Mouse (Mus musculus) neural tube, embryonic 15.5 days (tissue): ENCODE data around the gene Cilp2. TPM values are rescaled to one million over a fixed set of nuclear protein-coding genes. Genes with fewer than 3 reads are reported as not detected.

ENCODE experiments used
- ATAC-seq: fragments of 200-750 bp; cut with Nextera tagmentation; 2 replicates; pipeline ENCODE4 v1.8.0; 2017; ENCODE audit warnings: mild to moderate bottlenecking, moderate TSS enrichment, moderate library complexity; ENCODE audit not compliant: low FRiP score
- H3K27ac ChIP-seq: fragments of 300-500 bp; sonication (generic); replicated peaks from 2 replicates; pipeline ENCODE4 v1.5.1; 2015; ENCODE audit warnings: mild to moderate bottlenecking, inconsistent platforms
- H3K27me3 ChIP-seq: fragments of 300-500 bp; sonication (generic); replicated peaks from 2 replicates; pipeline ENCODE4 v1.6.1; 2015; ENCODE audit warnings: inconsistent platforms
- H3K36me3 ChIP-seq: fragments of 300-500 bp; sonication (generic); 2 replicates; pipeline ENCODE4 v1.6.1; 2015; ENCODE audit warnings: inconsistent platforms
- H3K4me1 ChIP-seq: fragments of 300-500 bp; sonication (generic); 2 replicates; pipeline ENCODE4 v1.6.1; 2015; ENCODE audit warnings: inconsistent platforms
- H3K4me2 ChIP-seq: fragments of 300-500 bp; sonication (generic); 2 replicates; pipeline ENCODE4 v1.6.1; 2015; ENCODE audit warnings: inconsistent platforms, mild to moderate bottlenecking, moderate library complexity
- H3K4me3 ChIP-seq: fragments of 300-500 bp; sonication (generic); replicated peaks from 2 replicates; pipeline ENCODE4 v1.5.1; 2015; ENCODE audit warnings: mild to moderate bottlenecking, inconsistent platforms
- H3K9ac ChIP-seq: fragments of 300-500 bp; sonication (generic); replicated peaks from 2 replicates; pipeline ENCODE4 v1.6.1; 2015; ENCODE audit warnings: mild to moderate bottlenecking, inconsistent platforms
- H3K9me3 ChIP-seq: fragments of 300-500 bp; sonication (generic); replicated peaks from 2 replicates; pipeline ENCODE4 v1.6.1; 2016; ENCODE audit warnings: inconsistent platforms
- WGBS: fragments of 180-500 bp; shearing (Covaris S2); methylation state at CpG from one replicate; pipeline ENCODE4 v1.1.7; 2015; ENCODE audit warnings: mixed read lengths; 5-methylcytosine and 5-hydroxymethylcytosine counted together
- polyA plus RNA-seq: library from polyadenylated mRNA; unstranded; fragments of >200 nt; fragmentation: Nextera tagmentation; extraction: Ambion mirVana; gene quantifications from 2 replicates; pipeline ENCODE4 v1.2.1, GENCODE M21; 2015

Cilp2 gene
- 5.3 and 6.0 TPM in 2 replicates for polyA plus RNA-seq

DNA sequence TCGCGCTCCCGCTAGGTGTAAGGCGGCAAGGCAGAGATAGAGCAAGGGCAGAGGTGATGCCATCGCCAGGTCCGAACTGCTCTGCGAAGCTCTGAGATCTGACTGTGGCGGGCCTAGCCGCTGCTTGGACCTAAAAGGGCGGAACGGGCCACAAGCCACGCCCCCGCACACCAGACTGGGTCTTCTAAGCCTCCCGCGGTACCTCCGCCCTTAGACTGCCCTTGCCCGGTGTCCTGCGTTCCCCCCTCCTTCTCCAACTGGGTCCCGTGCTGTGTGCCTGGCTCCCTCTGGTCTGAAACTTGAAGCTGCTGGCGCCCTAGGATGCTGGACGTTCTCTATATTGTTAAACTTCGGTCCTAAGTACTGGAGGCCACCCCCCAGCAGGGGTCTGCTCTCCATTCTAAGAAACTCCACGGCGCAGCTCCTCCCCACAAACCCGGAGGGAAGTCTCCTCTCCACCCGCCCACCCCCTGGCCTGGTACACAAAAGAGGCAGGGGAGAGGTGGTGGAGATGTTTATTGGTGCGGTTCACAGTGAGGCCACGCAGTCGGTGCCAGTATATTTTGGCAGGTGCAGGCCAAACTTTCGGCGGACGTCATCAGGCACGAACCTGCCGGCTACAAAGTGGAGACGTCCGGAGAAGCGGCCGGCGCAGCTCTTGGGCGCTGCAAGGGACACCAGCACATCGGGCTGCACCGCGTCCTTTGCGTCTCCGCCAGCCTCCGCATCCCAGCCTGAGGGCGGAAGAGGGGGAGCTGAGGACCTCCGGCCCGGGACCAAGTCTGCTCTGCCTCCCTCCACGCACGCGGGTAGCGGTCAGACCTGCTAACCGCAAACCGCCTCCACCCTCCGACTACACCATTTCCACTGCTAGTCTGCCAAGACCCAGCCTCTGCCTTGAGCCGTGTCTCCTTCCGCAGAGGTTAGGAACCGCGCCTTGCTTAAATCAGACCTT, at the start of gene Cilp2:
Gene Cilp2, minus strand, starts transcription at position 399 of the 955 bp plus-strand sequence.
- 1% methylated on average over 59 of the region's 60 CpGs for WGBS
- H3K36me3 ChIP-seq, result no peaks in the 10 kb centered on the region
- peak within 1 kb of the TSS; percentile 55 for H3K4me2 ChIP-seq
- no peak within 1 kb of the TSS for H3K9ac ChIP-seq
- no peak within 1 kb of the TSS for H3K27ac ChIP-seq
- no peak for ATAC-seq
- peaks cover 49% of the 10 kb centered on the region for H3K4me1 ChIP-seq
- peak within 1 kb of the TSS; percentile 24 for H3K4me3 ChIP-seq
- H3K27me3 ChIP-seq, result peaks cover 79% of the 10 kb centered on the region
- H3K9me3 ChIP-seq, result no peaks in the 10 kb centered on the region

DNA sequence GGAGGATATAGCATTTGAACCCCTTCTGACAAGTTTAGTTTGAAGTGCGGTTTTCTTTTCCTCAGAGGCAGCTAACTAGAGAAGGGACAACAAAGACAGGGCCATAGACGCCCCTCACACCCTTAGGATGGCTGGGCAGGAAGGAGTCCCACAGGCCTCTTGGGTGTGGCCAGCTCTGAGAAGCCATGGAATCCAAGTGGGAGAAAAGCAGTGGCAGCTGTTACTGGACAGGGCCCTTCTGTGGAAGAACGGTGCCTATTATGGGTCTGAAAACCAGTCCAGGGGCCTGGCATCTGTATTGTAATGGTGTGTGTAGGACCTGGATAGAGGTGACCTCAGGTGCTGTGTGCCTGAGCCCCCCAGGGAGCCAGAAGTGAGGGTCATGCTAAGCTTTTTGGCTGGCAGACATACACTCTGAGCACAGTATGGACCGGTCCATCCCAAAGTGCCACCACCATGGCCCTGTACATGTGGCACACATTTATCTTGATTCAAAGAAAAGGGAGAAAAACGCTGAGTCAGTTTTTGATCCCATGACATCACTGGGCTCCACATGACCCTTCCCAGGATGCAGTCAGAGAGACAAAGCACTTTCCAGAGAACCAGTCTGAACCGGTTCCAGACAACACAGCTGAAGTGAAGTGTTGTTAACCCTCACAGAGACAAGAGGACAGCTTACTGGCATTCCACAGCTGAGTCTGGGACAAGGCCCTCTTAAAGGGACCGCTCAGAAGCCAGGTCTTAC, 48.7 kb upstream of the Cilp2 start:
- H3K27ac ChIP-seq, result peak overlapping the region; percentile 18; the same call in 1 of the 2 replicates
- peaks cover 7% of the 10 kb centered on the region; the same call in 1 of the 2 replicates for H3K4me1 ChIP-seq
- H3K9ac ChIP-seq, result no peak overlapping the region
- 62% methylated on average over 7 of the region's 7 CpGs for WGBS
- no peaks in the 10 kb centered on the region for H3K9me3 ChIP-seq
- no peak overlapping the region for H3K4me3 ChIP-seq
- peak; percentile 63 for ATAC-seq
- H3K27me3 ChIP-seq, result no peaks in the 10 kb centered on the region
- H3K36me3 ChIP-seq, result peaks cover 9% of the 10 kb centered on the region; the same call in 1 of the 2 replicates
- no peak overlapping the region for H3K4me2 ChIP-seq

DNA sequence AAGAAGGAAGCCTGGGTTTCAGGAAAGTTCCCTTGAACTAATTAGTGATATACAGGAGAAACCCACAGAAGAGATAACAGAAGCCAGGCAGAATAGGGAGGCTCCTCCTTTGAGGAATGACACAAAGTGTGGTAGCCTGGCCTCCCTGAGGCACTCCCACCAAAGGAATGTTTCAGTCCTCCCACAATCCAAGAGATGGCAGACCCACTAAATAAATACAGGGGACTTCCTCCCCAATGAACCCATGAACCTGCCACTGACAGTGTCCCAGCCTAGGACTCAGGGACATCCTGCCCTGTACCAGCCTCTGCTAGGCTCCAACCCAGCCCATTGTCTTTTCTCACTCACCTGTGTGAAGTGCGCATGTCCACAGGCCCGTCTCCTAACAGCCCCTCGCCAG, 47.9 kb upstream of the Cilp2 start:
- H3K9ac ChIP-seq, result no peak overlapping the region
- no peak overlapping the region for H3K27ac ChIP-seq
- H3K4me2 ChIP-seq, result no peak overlapping the region
- H3K4me1 ChIP-seq, result peaks cover 7% of the 10 kb centered on the region; the same call in 1 of the 2 replicates
- no peaks in the 10 kb centered on the region for H3K9me3 ChIP-seq
- 83% methylated on average over 3 of the region's 3 CpGs for WGBS
- H3K4me3 ChIP-seq, result no peak overlapping the region
- peaks cover 9% of the 10 kb centered on the region; the same call in 1 of the 2 replicates for H3K36me3 ChIP-seq
- H3K27me3 ChIP-seq, result no peaks in the 10 kb centered on the region
- ATAC-seq, result no peak

DNA sequence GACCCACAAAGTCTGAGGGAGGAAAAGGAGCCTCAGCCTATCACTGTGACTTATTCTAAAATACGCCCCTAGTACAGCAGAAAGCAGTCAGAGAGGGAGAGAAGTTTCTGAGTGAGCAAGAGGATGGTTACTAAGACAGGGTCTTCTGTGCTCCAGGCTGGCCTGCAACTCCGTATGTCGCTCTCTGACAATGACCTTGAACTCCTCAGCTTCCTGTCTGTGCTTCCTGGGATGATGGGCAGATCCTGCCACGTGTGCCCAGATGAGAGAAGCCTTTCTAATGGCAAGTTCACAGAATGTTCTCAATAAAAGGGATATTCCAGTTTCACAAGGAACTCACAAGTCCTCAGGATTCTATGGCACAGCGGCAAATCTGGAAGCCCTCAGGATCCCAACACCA, 47.1 kb upstream of the Cilp2 start:
- Histone ChIP-seq H3K9ac (no peak overlapping the region), H3K4me2 (no peak overlapping the region), H3K36me3 (peaks cover 9% of the 10 kb centered on the region; the same call in 1 of the 2 replicates), H3K4me3 (no peak overlapping the region), H3K27ac (no peak overlapping the region), H3K9me3 (no peaks in the 10 kb centered on the region), H3K27me3 (no peaks in the 10 kb centered on the region), H3K4me1 (peaks cover 7% of the 10 kb centered on the region; the same call in 1 of the 2 replicates)
- WGBS, result 89% methylated on average over 5 of the region's 5 CpGs
- no peak for ATAC-seq

DNA sequence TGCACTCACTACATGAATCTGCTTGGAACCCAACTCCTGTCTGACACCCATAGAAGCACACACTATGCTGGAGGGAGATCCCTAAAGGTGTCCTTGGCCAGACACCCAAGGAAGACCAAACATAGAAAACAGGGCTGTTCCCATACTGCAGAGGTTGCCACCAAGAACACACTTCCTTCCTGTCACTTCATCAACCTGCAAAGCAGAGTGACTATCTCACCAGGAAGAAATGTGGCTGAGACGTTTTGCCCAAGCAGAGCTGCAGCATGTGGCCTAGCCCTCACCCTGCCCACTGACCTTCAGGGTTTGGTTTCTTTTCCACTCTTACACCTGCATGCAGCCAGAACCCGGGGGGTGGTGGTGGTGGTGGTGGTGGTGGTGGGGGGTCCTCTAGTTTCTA, 46.3 kb upstream of the Cilp2 start:
- no peak overlapping the region for H3K9ac ChIP-seq
- ATAC-seq, result no peak
- no peak overlapping the region for H3K4me2 ChIP-seq
- H3K27me3 ChIP-seq, result no peaks in the 10 kb centered on the region
- H3K36me3 ChIP-seq, result peaks cover 9% of the 10 kb centered on the region; the same call in 1 of the 2 replicates
- no peak overlapping the region for H3K4me3 ChIP-seq
- no peak overlapping the region for H3K27ac ChIP-seq
- WGBS, result 74% methylated on average over 2 of the region's 2 CpGs
- H3K9me3 ChIP-seq, result no peaks in the 10 kb centered on the region
- H3K4me1 ChIP-seq, result peaks cover 7% of the 10 kb centered on the region; the same call in 1 of the 2 replicates

DNA sequence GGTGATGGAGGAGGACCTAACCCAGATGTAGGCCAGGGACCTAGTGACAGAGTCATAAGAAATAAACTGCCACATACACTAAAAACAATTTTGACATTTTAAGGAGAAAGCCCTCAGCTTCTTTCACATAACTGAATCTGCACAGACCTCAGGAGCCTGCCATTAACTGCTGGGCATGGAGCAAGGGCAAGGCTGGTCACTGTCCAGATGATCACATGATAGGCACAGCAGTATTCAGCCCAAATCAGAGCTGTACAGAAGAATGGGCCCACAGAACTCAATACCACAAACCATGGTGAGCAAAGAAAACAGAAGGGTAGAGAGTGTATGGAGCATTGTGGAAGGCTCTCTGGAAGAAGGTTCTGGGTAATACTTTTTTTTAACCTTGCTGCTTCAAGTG, 39.4 kb upstream of the Cilp2 start:
- Histone ChIP-seq H3K9ac (no peak overlapping the region), H3K9me3 (no peaks in the 10 kb centered on the region), H3K27me3 (no peaks in the 10 kb centered on the region), H3K36me3 (no peaks in the 10 kb centered on the region), H3K4me1 (no peaks in the 10 kb centered on the region), H3K27ac (no peak overlapping the region), H3K4me2 (no peak overlapping the region), H3K4me3 (no peak overlapping the region)
- ATAC-seq, result no peak

DNA sequence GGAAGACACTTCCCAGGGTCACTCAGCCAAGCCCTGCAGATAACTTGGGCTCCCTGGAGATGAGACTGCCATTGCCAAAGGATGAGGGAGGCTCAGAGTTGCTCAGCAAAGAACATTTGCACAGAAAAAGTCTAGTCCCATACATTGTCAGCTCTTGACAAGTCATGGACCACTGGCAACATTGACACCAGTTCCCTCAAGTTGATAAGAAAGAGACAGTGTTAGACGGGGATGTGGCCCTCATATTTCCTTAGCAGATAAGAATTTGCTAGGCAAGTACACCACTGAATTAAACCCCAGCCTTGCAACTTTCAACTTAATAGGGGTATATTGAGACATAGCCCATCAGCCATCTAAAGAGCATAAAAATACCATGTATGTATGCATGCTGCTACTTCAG, 36.5 kb upstream of the Cilp2 start:
- H3K36me3 ChIP-seq, result no peaks in the 10 kb centered on the region
- H3K27ac ChIP-seq, result no peak overlapping the region
- H3K4me3 ChIP-seq, result no peak overlapping the region
- H3K4me2 ChIP-seq, result no peak overlapping the region
- peaks cover 18% of the 10 kb centered on the region for H3K4me1 ChIP-seq
- no peaks in the 10 kb centered on the region for H3K9me3 ChIP-seq
- WGBS, result 87% methylated on average over 1 of the region's 1 CpGs
- no peak overlapping the region for H3K9ac ChIP-seq
- no peaks in the 10 kb centered on the region for H3K27me3 ChIP-seq
- ATAC-seq, result no peak

DNA sequence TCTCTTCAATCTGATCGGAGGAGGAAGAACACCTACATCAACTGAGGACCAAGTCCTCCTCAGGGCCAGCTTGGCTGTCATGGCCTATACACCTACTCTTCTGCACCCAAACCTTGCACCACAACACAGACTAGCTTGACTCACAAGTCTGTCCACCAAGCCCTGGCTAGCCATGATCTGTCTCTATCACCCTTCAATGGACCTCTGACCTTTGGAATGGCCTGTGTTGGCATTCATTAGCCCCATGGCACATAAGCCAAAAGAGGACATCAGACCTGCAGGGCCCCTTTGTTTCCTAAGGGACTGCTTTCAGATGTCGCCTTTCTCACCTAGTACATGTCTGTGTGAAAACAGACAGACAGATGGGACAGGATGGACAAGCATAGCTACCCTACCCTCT, 33.7 kb upstream of the Cilp2 start:
- Histone ChIP-seq H3K36me3 (peaks cover 12% of the 10 kb centered on the region), H3K9ac (0 out of 2 replicates have a peak overlapping the region, but pooled peaks have one; percentile 28), H3K27ac (peak overlapping the region; percentile 67), H3K9me3 (no peaks in the 10 kb centered on the region), H3K4me2 (no peak overlapping the region), H3K27me3 (no peaks in the 10 kb centered on the region), H3K4me1 (peaks cover 18% of the 10 kb centered on the region), H3K4me3 (no peak overlapping the region)
- WGBS, result 91% methylated on average over 2 of the region's 2 CpGs
- ATAC-seq, result no peak

DNA sequence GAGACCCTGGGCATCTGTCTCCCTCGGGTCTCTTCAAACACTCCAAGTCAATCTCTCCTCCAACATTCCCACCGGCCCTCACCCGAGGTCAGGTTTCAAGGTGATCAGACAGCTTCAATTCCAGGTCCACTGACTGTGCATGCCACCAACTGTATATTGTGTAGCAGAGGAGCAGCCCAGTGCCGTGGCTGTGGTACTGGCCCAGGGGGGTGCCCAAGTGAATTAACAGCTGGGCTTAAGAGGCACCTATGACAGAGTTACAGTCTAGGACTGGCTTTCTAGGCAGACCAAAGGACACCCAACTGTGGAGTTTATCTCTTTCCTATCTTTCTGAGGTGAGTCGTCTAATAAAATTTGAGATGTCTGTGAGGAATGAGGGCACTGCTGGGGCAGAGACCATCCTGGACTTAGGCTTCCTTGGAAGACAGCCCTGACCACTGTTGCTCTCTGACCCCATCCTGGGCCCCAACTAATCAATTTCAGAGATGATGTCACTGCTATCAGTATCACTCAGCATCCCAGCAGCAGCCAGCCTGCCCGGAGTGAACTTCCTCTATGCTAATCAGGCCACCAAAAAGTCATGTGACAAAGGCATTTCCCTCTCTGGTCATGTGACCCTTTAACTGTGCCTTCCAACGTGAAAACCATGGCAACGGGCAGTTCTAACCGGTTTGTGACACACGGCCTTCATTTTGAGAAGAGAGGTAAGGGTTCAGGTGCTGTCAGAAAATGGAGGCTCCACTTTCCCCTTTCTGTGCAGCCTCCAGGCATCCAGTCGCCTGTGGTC, 32.6 kb upstream of the Cilp2 start:
- WGBS, result 42% methylated on average over 11 of the region's 11 CpGs
- Histone ChIP-seq H3K9ac (0 out of 2 replicates have a peak overlapping the region, but pooled peaks have one; percentile 28), H3K4me3 (no peak overlapping the region), H3K27me3 (no peaks in the 10 kb centered on the region), H3K4me1 (peaks cover 18% of the 10 kb centered on the region), H3K27ac (peak overlapping the region; percentile 67), H3K9me3 (no peaks in the 10 kb centered on the region), H3K36me3 (peaks cover 21% of the 10 kb centered on the region), H3K4me2 (peak overlapping the region; percentile 5; the same call in 1 of the 2 replicates)
- ATAC-seq, result peak; percentile 39; the same call in 1 of the 2 replicates

DNA sequence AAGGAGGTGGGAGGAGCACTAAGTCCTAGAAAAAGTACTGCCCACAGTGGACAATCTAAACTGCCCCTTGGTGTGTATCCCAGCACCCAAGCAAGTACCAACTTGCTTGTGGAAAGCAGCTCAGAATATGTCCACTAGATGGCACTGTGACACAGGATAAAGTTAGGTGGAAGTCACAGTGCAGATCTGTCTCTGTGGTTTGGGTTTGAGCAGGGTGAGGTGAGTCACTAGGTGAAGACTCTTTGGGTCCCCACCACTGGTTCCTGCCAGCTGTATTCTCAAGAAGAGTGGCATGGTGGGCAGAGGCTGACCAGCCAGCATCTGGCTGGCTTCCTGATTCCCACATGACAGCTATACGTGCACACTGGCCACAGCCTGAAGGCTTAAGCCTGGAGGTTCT, 31.5 kb upstream of the Cilp2 start:
- Histone ChIP-seq H3K4me2 (no peak overlapping the region), H3K4me1 (peaks cover 18% of the 10 kb centered on the region), H3K9ac (no peak overlapping the region), H3K4me3 (no peak overlapping the region), H3K27me3 (no peaks in the 10 kb centered on the region), H3K9me3 (no peaks in the 10 kb centered on the region), H3K27ac (no peak overlapping the region), H3K36me3 (peaks cover 31% of the 10 kb centered on the region)
- 67% methylated on average over 1 of the region's 1 CpGs for WGBS
- ATAC-seq, result peak; percentile 75

DNA sequence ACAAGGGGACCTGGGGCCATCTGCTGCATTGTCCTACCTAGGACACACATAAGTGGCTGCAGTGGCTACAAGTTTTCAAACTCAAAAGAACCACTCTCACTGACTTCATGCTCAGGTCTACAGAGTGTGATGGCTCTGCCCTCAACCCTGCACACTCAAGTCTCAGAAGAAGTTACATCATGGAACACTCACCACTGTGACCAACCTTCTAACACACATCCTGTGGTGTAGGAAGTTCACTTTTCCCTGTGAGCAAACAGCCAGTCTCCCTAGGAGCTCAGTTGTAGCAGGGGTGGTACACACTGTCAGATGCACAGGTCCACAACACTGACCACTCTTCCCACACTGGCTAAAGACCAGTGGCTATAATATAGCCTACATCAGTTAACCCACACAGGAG, 31.0 kb upstream of the Cilp2 start:
- Histone ChIP-seq H3K4me1 (peaks cover 18% of the 10 kb centered on the region), H3K9me3 (no peaks in the 10 kb centered on the region), H3K4me3 (no peak overlapping the region), H3K27ac (no peak overlapping the region), H3K36me3 (peaks cover 36% of the 10 kb centered on the region), H3K27me3 (no peaks in the 10 kb centered on the region), H3K4me2 (no peak overlapping the region), H3K9ac (no peak overlapping the region)
- no peak for ATAC-seq
